Mouse (Mus musculus): Measurements from ENCODE around the gene Mdm2.

- TF ChIP-seq CTCF (IDR thresholded peaks at IDR 0.05; ENCODE audit: control insufficient read depth, insufficient read depth, low read length) (no peak), POLR2A (IDR thresholded peaks at IDR 0.05; ENCODE audit: borderline replicate concordance, control insufficient read depth, low read depth, low read length) (no peak)
Observed at GRCm38 (mm10) chr10:117676036-117676643, 34.4 kb downstream of the Mdm2 start.
